Mouse (Mus musculus) heart, embryonic 12.5 days (tissue): Measurements from ENCODE around the gene Sez6l. TPM values are rescaled to one million over a fixed set of nuclear protein-coding genes. Genes with fewer than 3 reads are reported as not detected.
A peak's percentile ranks its signal among the peaks of the same experiment; 100 is the strongest.

Experiments used
- ATAC-seq: fragments of 200-750 bp; cut with Nextera tagmentation; 2 replicates; pipeline ENCODE4 v1.8.0; 2017; ENCODE audit warnings: moderate TSS enrichment, moderate library complexity; ENCODE audit not compliant: insufficient number of reproducible peaks, low FRiP score
- H3K27ac ChIP-seq: fragments of 300-500 bp; sonication (generic); 2 replicates; pipeline ENCODE4 v1.5.1; 2016; ENCODE audit warnings: mild to moderate bottlenecking, moderate library complexity; ENCODE audit not compliant: poor library complexity, severe bottlenecking
- H3K27me3 ChIP-seq: fragments of 300-500 bp; sonication (generic); replicated peaks from 2 replicates; pipeline ENCODE4 v1.6.1; 2016; ENCODE audit warnings: mild to moderate bottlenecking, moderate library complexity
- H3K36me3 ChIP-seq: fragments of 300-500 bp; sonication (generic); 2 replicates; pipeline ENCODE4 v1.6.1; 2016; ENCODE audit warnings: mild to moderate bottlenecking, moderate library complexity
- H3K4me1 ChIP-seq: fragments of 300-500 bp; sonication (generic); replicated peaks from 2 replicates; pipeline ENCODE4 v1.6.1; 2016; ENCODE audit warnings: mild to moderate bottlenecking
- H3K4me2 ChIP-seq: fragments of 300-500 bp; sonication (generic); 2 replicates; pipeline ENCODE4 v1.6.1; 2016; ENCODE audit warnings: mild to moderate bottlenecking, moderate library complexity
- H3K4me3 ChIP-seq: fragments of 300-500 bp; sonication (generic); 2 replicates; pipeline ENCODE4 v1.5.1; 2016; ENCODE audit warnings: mild to moderate bottlenecking
- H3K9ac ChIP-seq: fragments of 300-500 bp; sonication (generic); 2 replicates; pipeline ENCODE4 v1.6.1; 2016; ENCODE audit warnings: mild to moderate bottlenecking, moderate library complexity
- H3K9me3 ChIP-seq: fragments of 300-500 bp; sonication (generic); replicated peaks from 2 replicates; pipeline ENCODE4 v1.6.1; 2016; ENCODE audit warnings: mild to moderate bottlenecking, moderate library complexity
- WGBS: fragments of 180-500 bp; shearing (Covaris S2); methylation state at CpG from one replicate; pipeline ENCODE4 v1.1.7; 2016; 5-methylcytosine and 5-hydroxymethylcytosine counted together
- polyA plus RNA-seq: library from polyadenylated mRNA; unstranded; fragments of >200 nt; fragmentation: Nextera tagmentation; extraction: Ambion mirVana; gene quantifications from 2 replicates; pipeline ENCODE4 v1.2.1, GENCODE M21; 2016

Gene Sez6l
- polyA plus RNA-seq, 1 experiment from 2014 or later: 0.31 TPM

GRCm38 (mm10) chr5:112382641-112383330, 194.2 kb downstream of the Sez6l start:
- Histone ChIP-seq H3K4me1 (peaks cover 5% of the 10 kb centered on the region; the same call in 1 of the 2 replicates), H3K4me3 (no peak overlapping the region), H3K27me3 (peaks cover 22% of the 10 kb centered on the region; the same call in 1 of the 2 replicates), H3K4me2 (no peak overlapping the region), H3K9ac (no peak overlapping the region), H3K27ac (no peak overlapping the region), H3K36me3 (peaks cover 13% of the 10 kb centered on the region), H3K9me3 (no peaks in the 10 kb centered on the region)
- WGBS: 64% methylated on average over 17 of the region's 17 CpGs
- ATAC-seq: no peak

- Histone ChIP-seq H3K36me3 (peaks cover 13% of the 10 kb centered on the region), H3K4me2 (no peak overlapping the region)
- no peak for ATAC-seq
Observed at GRCm38 (mm10) chr5:112382042-112382441, 194.9 kb downstream of the Sez6l start.

GRCm38 (mm10) chr5:112381154-112381553, 195.8 kb downstream of the Sez6l start:
- no peak overlapping the region for H3K27ac ChIP-seq
- H3K9ac ChIP-seq: no peak overlapping the region
- ATAC-seq: no peak
- 62% methylated on average over 11 of the region's 11 CpGs for WGBS
- no peak overlapping the region for H3K4me2 ChIP-seq
- peaks cover 15% of the 10 kb centered on the region for H3K36me3 ChIP-seq
- no peaks in the 10 kb centered on the region for H3K9me3 ChIP-seq
- H3K4me3 ChIP-seq: no peak overlapping the region
- peaks cover 14% of the 10 kb centered on the region; the same call in 1 of the 2 replicates for H3K27me3 ChIP-seq
- peaks cover 5% of the 10 kb centered on the region; the same call in 1 of the 2 replicates for H3K4me1 ChIP-seq

More at GRCm38 (mm10) chr5:112382042-112382441, 194.9 kb downstream of the Sez6l start:
- no peaks in the 10 kb centered on the region for H3K9me3 ChIP-seq
- 79% methylated on average over 9 of the region's 9 CpGs for WGBS
- H3K9ac ChIP-seq: no peak overlapping the region
- no peak overlapping the region for H3K27ac ChIP-seq
- H3K4me3 ChIP-seq: no peak overlapping the region
- H3K27me3 ChIP-seq: peaks cover 16% of the 10 kb centered on the region; the same call in 1 of the 2 replicates
- H3K4me1 ChIP-seq: peaks cover 5% of the 10 kb centered on the region; the same call in 1 of the 2 replicates

DNA sequence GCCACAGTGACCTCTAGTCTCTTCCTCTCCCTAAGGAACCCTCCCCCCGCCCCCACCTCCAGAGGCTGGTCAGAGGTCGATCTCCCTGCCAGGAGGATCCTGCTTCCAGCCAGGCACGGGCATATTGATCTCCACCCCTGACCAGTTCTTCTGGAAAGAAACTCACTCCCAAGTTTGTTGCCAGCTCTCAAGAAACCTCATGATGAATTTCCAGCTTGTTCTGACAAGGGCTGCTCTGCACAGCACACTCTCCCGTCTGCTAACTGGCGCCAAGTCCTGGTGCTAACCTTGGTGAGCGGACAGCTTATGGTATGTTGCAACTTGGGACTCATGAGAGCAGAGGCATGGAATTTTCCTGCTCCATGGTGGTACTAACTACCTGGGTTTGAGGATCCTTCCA, 198.3 kb downstream of the Sez6l start:
- peaks cover 38% of the 10 kb centered on the region for H3K36me3 ChIP-seq
- WGBS: 80% methylated on average over 6 of the region's 6 CpGs
- no peak for ATAC-seq
- no peak overlapping the region for H3K27ac ChIP-seq
- no peak overlapping the region for H3K4me3 ChIP-seq
- H3K27me3 ChIP-seq: 0 out of 2 replicates have a peak, but pooled peaks cover 8% of the 10 kb centered on the region
- H3K4me1 ChIP-seq: peaks cover 5% of the 10 kb centered on the region; the same call in 1 of the 2 replicates
- no peaks in the 10 kb centered on the region for H3K9me3 ChIP-seq
- no peak overlapping the region for H3K9ac ChIP-seq
- no peak overlapping the region for H3K4me2 ChIP-seq

DNA sequence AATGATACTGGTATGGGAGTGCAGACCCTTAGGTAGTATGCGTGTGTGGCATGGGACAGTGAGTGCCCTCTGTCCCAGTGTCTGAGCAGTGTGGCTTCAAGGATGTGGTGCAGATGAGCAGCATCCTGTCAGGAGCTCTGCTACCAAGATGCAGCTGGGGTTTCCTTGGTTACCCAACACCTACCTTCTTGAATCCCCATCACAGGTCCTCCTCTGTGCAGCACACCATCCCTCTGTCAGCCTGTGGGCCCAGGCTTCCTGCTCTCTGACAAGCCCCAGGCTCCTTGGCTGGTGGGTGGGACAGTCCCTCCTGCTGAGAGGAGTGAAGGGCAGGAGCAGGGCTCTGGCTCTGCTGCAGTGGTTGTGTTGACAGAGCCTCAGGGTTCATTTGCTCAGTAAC, 199.6 kb downstream of the Sez6l start:
- Histone ChIP-seq H3K36me3 (peaks cover 48% of the 10 kb centered on the region), H3K4me2 (no peak overlapping the region), H3K27me3 (0 out of 2 replicates have a peak, but pooled peaks cover 7% of the 10 kb centered on the region), H3K27ac (no peak overlapping the region), H3K9ac (no peak overlapping the region), H3K9me3 (no peaks in the 10 kb centered on the region), H3K4me1 (peaks cover 5% of the 10 kb centered on the region; the same call in 1 of the 2 replicates), H3K4me3 (no peak overlapping the region)
- ATAC-seq: no peak
- WGBS: 83% methylated on average over 1 of the region's 1 CpGs

GRCm38 (mm10) chr5:112376111-112376510, 200.9 kb downstream of the Sez6l start:
- H3K27me3 ChIP-seq: no peaks in the 10 kb centered on the region

GRCm38 (mm10) chr5:112371933-112372332, 205.1 kb downstream of the Sez6l start:
- no peaks in the 10 kb centered on the region for H3K9me3 ChIP-seq
- H3K4me1 ChIP-seq: no peaks in the 10 kb centered on the region
- no peak overlapping the region for H3K4me3 ChIP-seq
- no peak overlapping the region for H3K4me2 ChIP-seq
- no peak for ATAC-seq
- H3K9ac ChIP-seq: no peak overlapping the region
- 74% methylated on average over 7 of the region's 7 CpGs for WGBS
- H3K27me3 ChIP-seq: peaks cover 4% of the 10 kb centered on the region; the same call in 1 of the 2 replicates
- peaks cover 82% of the 10 kb centered on the region for H3K36me3 ChIP-seq
- no peak overlapping the region for H3K27ac ChIP-seq

More at GRCm38 (mm10) chr5:112376111-112376510, 200.9 kb downstream of the Sez6l start:
- H3K9ac ChIP-seq: no peak overlapping the region
- WGBS: 82% methylated on average over 4 of the region's 4 CpGs
- no peak overlapping the region for H3K4me3 ChIP-seq
- ATAC-seq: peak; percentile 12; the same call in 1 of the 2 replicates
- H3K36me3 ChIP-seq: peaks cover 59% of the 10 kb centered on the region
- no peak overlapping the region for H3K27ac ChIP-seq
- H3K4me2 ChIP-seq: no peak overlapping the region
- peaks cover under 1% of the 10 kb centered on the region; the same call in 1 of the 2 replicates for H3K4me1 ChIP-seq
- H3K9me3 ChIP-seq: no peaks in the 10 kb centered on the region

GRCm38 (mm10) chr5:112370236-112370813, 206.7 kb downstream of the Sez6l start:
- 90% methylated on average over 12 of the region's 12 CpGs for WGBS
- Histone ChIP-seq H3K9me3 (no peaks in the 10 kb centered on the region), H3K9ac (no peak overlapping the region)

DNA sequence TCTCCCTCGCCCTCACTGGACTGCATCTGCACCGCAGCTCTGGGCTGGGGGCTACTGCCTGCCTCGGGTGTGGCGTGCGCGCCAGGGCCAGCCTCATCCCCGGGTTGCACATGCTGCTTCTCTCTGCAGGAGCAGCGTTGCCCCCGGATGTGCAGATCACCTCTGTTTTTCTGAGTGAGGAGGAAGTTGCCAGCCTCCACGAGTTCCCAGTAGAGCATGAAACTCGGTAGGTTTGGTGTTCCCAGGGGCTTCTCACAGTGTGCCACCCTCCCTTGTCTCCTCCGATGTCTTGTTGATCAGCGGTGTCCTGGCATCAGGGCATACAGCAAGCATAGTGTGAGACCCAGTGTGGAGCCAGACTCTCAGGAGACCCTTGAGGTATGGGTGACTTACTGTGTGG, 207.7 kb downstream of the Sez6l start:
- no peak overlapping the region for H3K4me2 ChIP-seq
- no peaks in the 10 kb centered on the region for H3K4me1 ChIP-seq
- H3K27ac ChIP-seq: no peak overlapping the region
- peaks cover 85% of the 10 kb centered on the region for H3K36me3 ChIP-seq
- no peak overlapping the region for H3K4me3 ChIP-seq
- H3K9me3 ChIP-seq: no peaks in the 10 kb centered on the region
- 91% methylated on average over 13 of the region's 13 CpGs for WGBS
- peaks cover 6% of the 10 kb centered on the region for H3K27me3 ChIP-seq
- H3K9ac ChIP-seq: no peak overlapping the region
- ATAC-seq: no peak

More at GRCm38 (mm10) chr5:112370236-112370813, 206.7 kb downstream of the Sez6l start:
- H3K36me3 ChIP-seq: peaks cover 85% of the 10 kb centered on the region
- ATAC-seq: no peak
- no peak overlapping the region for H3K27ac ChIP-seq
- H3K4me2 ChIP-seq: no peak overlapping the region
- H3K4me3 ChIP-seq: no peak overlapping the region
- no peaks in the 10 kb centered on the region for H3K4me1 ChIP-seq
- peaks cover 6% of the 10 kb centered on the region; the same call in 1 of the 2 replicates for H3K27me3 ChIP-seq
